Mouse (Mus musculus): ENCODE data around the gene Entpd1. TPM values are rescaled to one million over a fixed set of nuclear protein-coding genes. Genes with fewer than 3 reads are reported as not detected.

Gene Entpd1
- polyA plus RNA-seq, 1 experiment from 2014 or later = 9.1 TPM

DNA sequence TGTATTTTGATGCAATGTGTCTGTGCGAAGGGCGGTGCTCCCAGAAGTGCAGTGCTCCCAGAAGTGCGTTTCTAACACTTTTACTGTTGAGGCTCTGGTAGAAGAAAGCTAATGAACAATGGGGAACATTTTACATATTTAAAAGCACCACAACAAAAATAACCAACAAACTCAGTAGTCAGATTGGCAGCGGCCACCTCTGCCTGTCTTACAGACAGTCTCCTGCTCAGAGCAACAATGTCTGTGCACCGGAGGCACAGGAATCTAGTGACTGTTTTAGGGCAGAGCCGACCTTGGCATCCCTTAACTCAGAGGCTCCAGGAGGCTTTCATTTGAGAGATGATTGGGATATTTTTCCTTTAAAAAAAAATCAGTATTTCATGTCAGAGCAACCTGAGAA is 65.9 kb downstream of the Entpd1 start:
- no peaks in the 10 kb centered on the region for H3K27me3 ChIP-seq
- ATAC-seq (ENCODE audit: low FRiP score) = no peak
- H3K9me3 ChIP-seq = no peaks in the 10 kb centered on the region
- WGBS = 88% methylated on average over 6 of the region's 6 CpGs
- no peaks in the 10 kb centered on the region for H3K36me3 ChIP-seq
- H3K9ac ChIP-seq = no peak overlapping the region
- no peak overlapping the region for H3K4me3 ChIP-seq
- H3K27ac ChIP-seq = no peak overlapping the region
- no peak overlapping the region for H3K4me2 ChIP-seq
- no peaks in the 10 kb centered on the region for H3K4me1 ChIP-seq (replicated peaks)

DNA sequence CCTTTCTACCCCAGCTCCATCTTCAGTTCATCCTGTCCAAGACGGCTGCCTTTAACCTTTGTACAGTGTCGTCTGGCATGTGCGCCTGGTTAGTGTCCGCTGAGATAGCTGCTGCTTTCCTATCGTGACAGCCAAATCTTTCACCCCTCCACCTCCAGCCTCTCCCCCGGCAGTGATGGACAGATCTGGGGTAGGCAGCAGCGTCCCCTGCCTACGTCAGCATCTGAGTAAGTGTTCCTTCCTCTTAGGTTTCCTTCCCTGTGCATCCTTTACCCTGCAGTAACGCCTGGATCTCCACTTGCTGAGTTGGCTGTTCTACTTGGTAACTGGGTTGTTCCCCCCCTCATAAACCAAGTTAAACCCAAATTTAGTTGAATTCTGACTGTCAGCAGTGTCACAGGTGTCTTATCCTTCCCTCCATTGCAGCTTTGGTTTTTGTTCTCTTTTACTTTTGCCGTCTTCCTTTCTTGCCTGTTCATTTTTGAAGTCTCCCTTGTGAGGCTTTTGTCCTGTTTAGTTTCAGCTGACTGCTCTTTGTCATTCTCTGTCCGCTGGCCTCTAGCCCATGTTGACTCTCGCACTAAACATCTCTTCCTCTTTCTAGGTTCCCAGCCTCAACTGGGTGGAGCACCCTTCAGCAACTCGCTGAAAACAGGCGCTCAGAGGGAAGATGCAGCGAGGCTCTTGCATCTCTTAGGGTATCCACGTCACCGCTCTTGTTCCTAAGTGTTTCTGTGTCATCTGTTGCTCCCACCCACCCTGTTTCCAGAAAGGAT is 66.6 kb downstream of the Entpd1 start:
- 63% methylated on average over 17 of the region's 17 CpGs for WGBS
- ATAC-seq (ENCODE audit: low FRiP score) = no peak
- Histone ChIP-seq H3K27ac (no peak overlapping the region), H3K4me2 (no peak overlapping the region), H3K9ac (no peak overlapping the region), H3K9me3 (no peaks in the 10 kb centered on the region), H3K36me3 (no peaks in the 10 kb centered on the region), H3K27me3 (no peaks in the 10 kb centered on the region), H3K4me1 (replicated peaks) (no peaks in the 10 kb centered on the region), H3K4me3 (no peak overlapping the region)

- Histone ChIP-seq H3K4me2 (no peak overlapping the region), H3K4me1 (replicated peaks) (no peaks in the 10 kb centered on the region), H3K27me3 (no peaks in the 10 kb centered on the region), H3K36me3 (no peaks in the 10 kb centered on the region), H3K27ac (no peak overlapping the region), H3K4me3 (no peak overlapping the region), H3K9me3 (no peaks in the 10 kb centered on the region), H3K9ac (no peak overlapping the region)
- ATAC-seq (ENCODE audit: low FRiP score) = no peak
- 96% methylated on average over 3 of the region's 3 CpGs for WGBS
These were observed 67.5 kb downstream of the Entpd1 start for GRCm38 (mm10) chr19:40679632-40680031.

- no peaks in the 10 kb centered on the region for H3K27me3 ChIP-seq
- no peaks in the 10 kb centered on the region for H3K9me3 ChIP-seq
- no peaks in the 10 kb centered on the region for H3K36me3 ChIP-seq
- no peak overlapping the region for H3K4me2 ChIP-seq
- WGBS = 96% methylated on average over 1 of the region's 1 CpGs
- no peak overlapping the region for H3K4me3 ChIP-seq
- no peak overlapping the region for H3K9ac ChIP-seq
- H3K27ac ChIP-seq = no peak overlapping the region
- no peaks in the 10 kb centered on the region for H3K4me1 ChIP-seq (replicated peaks)
- ATAC-seq (ENCODE audit: low FRiP score) = no peak
These were observed 72.0 kb downstream of the Entpd1 start for GRCm38 (mm10) chr19:40684124-40684523.

DNA sequence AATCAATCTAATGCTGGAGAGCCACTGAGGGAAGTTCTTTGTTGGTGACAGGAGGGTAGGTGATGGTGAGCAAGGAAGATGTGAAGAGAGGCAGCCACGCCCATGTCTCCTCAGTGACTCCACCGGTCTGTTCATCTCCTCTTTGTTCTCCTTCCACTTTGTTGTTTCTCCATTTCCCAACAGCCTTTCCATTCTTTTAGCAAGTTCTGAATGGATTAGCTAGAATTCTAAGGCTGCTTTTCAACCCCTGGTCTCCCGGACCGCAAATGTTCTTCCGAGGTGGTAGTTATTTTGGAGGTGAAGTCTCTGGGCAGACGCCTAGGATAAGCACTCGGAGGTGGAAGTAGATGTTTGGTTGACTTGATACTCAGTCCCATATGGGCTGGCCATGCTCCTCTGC is 72.4 kb downstream of the Entpd1 start:
- no peak for ATAC-seq (ENCODE audit: low FRiP score)
- no peak overlapping the region for H3K9ac ChIP-seq
- WGBS = 84% methylated on average over 7 of the region's 7 CpGs
- H3K4me3 ChIP-seq = no peak overlapping the region
- no peaks in the 10 kb centered on the region for H3K4me1 ChIP-seq (replicated peaks)
- H3K9me3 ChIP-seq = no peaks in the 10 kb centered on the region
- H3K36me3 ChIP-seq = no peaks in the 10 kb centered on the region
- no peak overlapping the region for H3K4me2 ChIP-seq
- no peaks in the 10 kb centered on the region for H3K27me3 ChIP-seq
- H3K27ac ChIP-seq = no peak overlapping the region

DNA sequence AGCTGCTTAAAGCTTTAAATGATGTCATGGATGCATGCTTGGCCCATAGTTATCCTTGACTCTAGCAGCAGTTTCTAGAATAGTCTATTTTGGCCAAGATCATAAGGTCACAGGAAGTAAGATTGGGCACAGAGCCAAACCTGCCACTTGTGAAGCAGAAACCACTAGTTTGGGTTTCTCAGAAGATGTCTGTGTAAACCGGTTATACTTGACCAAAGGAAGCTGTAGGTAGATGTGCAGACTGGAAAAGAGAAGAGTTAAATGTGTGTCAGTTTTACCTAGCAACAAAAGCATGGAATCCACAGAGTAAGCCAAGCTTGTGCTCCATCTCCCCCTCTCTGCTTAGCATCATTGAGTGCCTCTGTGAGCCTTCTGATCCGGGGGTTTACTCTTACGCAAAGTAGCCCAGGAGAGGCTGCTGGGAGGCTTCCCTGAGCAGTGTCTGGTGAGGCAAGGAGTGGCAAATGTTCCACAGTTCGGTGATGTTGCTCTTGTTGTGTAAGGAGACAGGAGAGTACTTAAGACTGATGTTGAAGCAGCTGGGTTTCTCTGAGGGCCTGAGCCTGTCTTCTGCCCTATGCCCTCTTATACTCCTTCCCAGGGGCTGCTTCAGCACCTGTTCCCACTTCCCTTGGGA is 75.2 kb downstream of the Entpd1 start:
- H3K4me2 ChIP-seq = no peak overlapping the region

DNA sequence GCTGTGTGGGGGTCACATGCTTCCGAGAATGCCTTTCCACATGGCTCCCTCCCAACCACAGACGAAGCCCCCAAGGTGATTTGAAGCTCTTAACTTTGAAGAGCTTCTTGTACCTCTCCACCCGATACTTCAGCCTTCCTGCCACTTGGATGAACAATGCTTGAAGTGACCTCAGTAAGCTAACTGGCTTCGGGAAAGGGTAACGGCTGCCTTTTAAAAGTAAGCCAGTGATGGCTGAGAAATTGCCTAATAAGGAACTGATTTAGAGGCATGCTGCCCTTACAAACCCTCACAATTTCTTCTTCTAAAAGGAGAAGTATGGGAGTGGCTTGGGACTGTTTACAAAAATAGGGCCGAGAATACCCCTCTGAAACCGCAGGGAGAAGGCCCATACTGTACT is 81.0 kb downstream of the Entpd1 start:
- Histone ChIP-seq H3K27ac (no peak overlapping the region), H3K9ac (no peak overlapping the region), H3K27me3 (no peaks in the 10 kb centered on the region), H3K9me3 (no peaks in the 10 kb centered on the region), H3K4me3 (no peak overlapping the region), H3K36me3 (no peaks in the 10 kb centered on the region), H3K4me2 (no peak overlapping the region), H3K4me1 (replicated peaks) (no peaks in the 10 kb centered on the region)
- 95% methylated on average over 7 of the region's 7 CpGs for WGBS
- no peak for ATAC-seq (ENCODE audit: low FRiP score)

More for the DNA sequence above, 75.2 kb downstream of the Entpd1 start:
- Histone ChIP-seq H3K36me3 (no peaks in the 10 kb centered on the region), H3K4me1 (replicated peaks) (no peaks in the 10 kb centered on the region), H3K9ac (no peak overlapping the region), H3K9me3 (no peaks in the 10 kb centered on the region), H3K27me3 (no peaks in the 10 kb centered on the region), H3K27ac (no peak overlapping the region), H3K4me3 (no peak overlapping the region)
- 85% methylated on average over 4 of the region's 4 CpGs for WGBS
- ATAC-seq (ENCODE audit: low FRiP score) = no peak

- Histone ChIP-seq H3K9ac (no peak overlapping the region), H3K36me3 (no peaks in the 10 kb centered on the region), H3K9me3 (no peaks in the 10 kb centered on the region), H3K27me3 (no peaks in the 10 kb centered on the region), H3K4me2 (no peak overlapping the region), H3K27ac (no peak overlapping the region), H3K4me3 (no peak overlapping the region), H3K4me1 (replicated peaks) (no peaks in the 10 kb centered on the region)
- no peak for ATAC-seq (ENCODE audit: low FRiP score)
- WGBS = 85% methylated on average over 6 of the region's 6 CpGs
These were observed 84.0 kb downstream of the Entpd1 start for GRCm38 (mm10) chr19:40696116-40696515.

GRCm38 (mm10) chr19:40698103-40698853 is 86.1 kb downstream of the Entpd1 start:
- H3K9me3 ChIP-seq = no peaks in the 10 kb centered on the region
- no peaks in the 10 kb centered on the region for H3K27me3 ChIP-seq
- WGBS = 72% methylated on average over 13 of the region's 13 CpGs
- no peak overlapping the region for H3K27ac ChIP-seq
- H3K36me3 ChIP-seq = no peaks in the 10 kb centered on the region
- H3K4me2 ChIP-seq = no peak overlapping the region
- peaks cover 8% of the 10 kb centered on the region; the same call in 1 of the 2 replicates for H3K4me1 ChIP-seq (replicated peaks)
- no peak overlapping the region for H3K4me3 ChIP-seq
- no peak overlapping the region for H3K9ac ChIP-seq
- ATAC-seq (ENCODE audit: low FRiP score) = no peak

DNA sequence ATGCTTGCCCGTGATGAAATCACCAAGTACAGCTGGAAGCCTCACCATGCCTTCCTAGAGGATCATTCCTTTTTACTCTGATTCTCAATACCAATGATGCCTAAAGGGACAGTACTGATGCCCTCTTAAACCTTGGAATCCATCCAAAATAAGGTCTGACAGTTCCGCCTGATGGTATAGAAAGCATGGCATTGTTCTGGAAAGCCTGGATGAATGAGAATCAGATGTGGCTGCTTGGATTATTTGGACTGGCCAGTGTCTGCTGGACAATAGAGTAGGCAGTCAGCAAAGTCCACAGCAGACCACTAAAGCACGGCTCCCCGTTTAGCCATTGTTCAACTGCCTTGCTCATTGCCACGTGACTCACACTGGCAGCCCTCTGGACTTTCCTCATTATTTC is 87.7 kb downstream of the Entpd1 start:
- Histone ChIP-seq H3K4me1 (replicated peaks) (peaks cover 8% of the 10 kb centered on the region; the same call in 1 of the 2 replicates), H3K4me2 (no peak overlapping the region), H3K9ac (no peak overlapping the region), H3K4me3 (no peak overlapping the region), H3K36me3 (no peaks in the 10 kb centered on the region), H3K27me3 (no peaks in the 10 kb centered on the region), H3K9me3 (no peaks in the 10 kb centered on the region), H3K27ac (no peak overlapping the region)
- WGBS = 36% methylated on average over 5 of the region's 5 CpGs
- no peak for ATAC-seq (ENCODE audit: low FRiP score)

DNA sequence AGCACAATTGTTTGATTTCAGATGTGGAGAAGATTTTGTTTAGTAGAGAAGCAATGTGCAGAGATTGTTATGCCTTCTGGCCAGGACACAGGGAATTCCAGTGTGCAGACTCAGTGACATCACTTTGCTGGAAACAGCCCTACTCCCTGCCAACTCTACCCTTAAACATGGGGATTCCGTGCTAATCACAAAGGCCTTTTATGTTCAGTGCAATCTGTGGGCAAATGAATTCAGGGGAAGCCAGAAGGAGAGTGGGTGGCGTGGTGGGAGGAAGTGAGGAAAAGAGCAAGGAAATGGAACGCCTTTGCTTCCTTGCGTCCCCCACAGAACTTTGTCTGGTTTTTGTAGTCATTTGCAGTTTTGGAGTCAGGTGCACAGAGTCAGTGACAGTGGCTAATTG is 90.2 kb downstream of the Entpd1 start:
- H3K27me3 ChIP-seq = no peaks in the 10 kb centered on the region
- 56% methylated on average over 4 of the region's 4 CpGs for whole genome bisulfite sequencing
- H3K9ac ChIP-seq = no peak overlapping the region
- H3K4me3 ChIP-seq = no peak overlapping the region
- no peak overlapping the region for H3K27ac ChIP-seq
- no peak overlapping the region for H3K4me2 ChIP-seq
- H3K36me3 ChIP-seq = no peaks in the 10 kb centered on the region
- H3K9me3 ChIP-seq = no peaks in the 10 kb centered on the region
- no peak for ATAC-seq (ENCODE audit: low FRiP score)
- peaks cover 8% of the 10 kb centered on the region; the same call in 1 of the 2 replicates for H3K4me1 ChIP-seq (replicated peaks)

DNA sequence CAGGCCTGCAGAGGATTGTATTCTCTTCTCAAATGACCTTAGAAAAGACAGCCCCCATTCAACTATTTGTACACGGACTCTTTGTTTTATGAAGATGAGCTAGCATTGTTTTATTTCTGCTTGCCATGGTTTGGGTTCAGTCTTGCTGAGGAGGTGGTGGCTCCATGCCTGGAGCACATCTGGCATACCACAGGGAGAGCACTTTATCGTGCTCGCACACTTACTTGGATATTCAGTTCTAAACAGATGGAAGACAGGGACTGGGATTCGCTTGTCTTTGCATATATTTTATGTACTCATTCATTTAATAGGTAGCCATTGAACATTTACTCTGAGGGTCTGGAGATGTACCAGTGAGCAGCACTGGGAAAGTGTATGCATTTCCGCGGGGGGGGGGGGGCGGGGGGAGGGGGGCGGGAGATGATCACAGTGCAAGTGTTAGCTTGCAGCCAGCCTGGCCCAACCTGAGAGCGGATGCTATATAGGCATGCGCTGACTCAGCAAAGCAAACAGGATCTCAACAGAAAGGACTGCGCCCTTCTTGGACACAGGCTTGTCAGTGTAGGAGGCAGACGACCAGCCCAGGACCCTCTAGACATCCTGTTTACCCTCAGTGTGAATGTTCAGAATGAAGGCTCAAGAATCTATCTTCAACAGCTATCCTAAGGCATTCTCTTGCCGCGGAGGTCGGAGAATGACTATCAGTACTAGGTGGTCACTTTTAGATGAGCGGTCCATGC is 100.9 kb downstream of the Entpd1 start:
- Histone ChIP-seq H3K4me2 (no peak overlapping the region), H3K36me3 (no peaks in the 10 kb centered on the region; the same call in 1 of the 2 replicates), H3K9ac (no peak overlapping the region), H3K9me3 (no peaks in the 10 kb centered on the region), H3K4me3 (no peak overlapping the region), H3K27ac (no peak overlapping the region), H3K27me3 (no peaks in the 10 kb centered on the region), H3K4me1 (replicated peaks) (no peaks in the 10 kb centered on the region)
- no peak for ATAC-seq (ENCODE audit: low FRiP score)
- WGBS = 85% methylated on average over 13 of the region's 16 CpGs

Data from hindbrain, embryonic 13.5 days (tissue).